Mouse (Mus musculus) liver, embryonic 12.5 days (tissue): ENCODE results near the gene Amd2. TPM values are rescaled to one million over a fixed set of nuclear protein-coding genes. Genes with fewer than 3 reads are reported as not detected.

Source experiments
- ATAC-seq: fragments of 200-750 bp; cut with Nextera tagmentation; 2 replicates; pipeline ENCODE4 v1.8.0; 2017; ENCODE audit warnings: moderate number of reproducible peaks, mild to moderate bottlenecking, moderate library complexity
- H3K27ac ChIP-seq: fragments of 300-500 bp; sonication (generic); 2 replicates; pipeline ENCODE4 v1.5.1; 2016; ENCODE audit warnings: mild to moderate bottlenecking
- H3K27me3 ChIP-seq: fragments of 300-500 bp; sonication (generic); replicated peaks from 2 replicates; pipeline ENCODE4 v1.6.1; 2016; ENCODE audit warnings: mild to moderate bottlenecking, moderate library complexity
- H3K36me3 ChIP-seq: fragments of 300-500 bp; sonication (generic); 2 replicates; pipeline ENCODE4 v1.6.1; 2016; ENCODE audit warnings: mild to moderate bottlenecking, moderate library complexity
- H3K4me1 ChIP-seq: fragments of 300-500 bp; sonication (generic); 2 replicates; pipeline ENCODE4 v1.6.1; 2016
- H3K4me2 ChIP-seq: fragments of 300-500 bp; sonication (generic); 2 replicates; pipeline ENCODE4 v1.6.1; 2016; ENCODE audit warnings: mild to moderate bottlenecking, moderate library complexity
- H3K4me3 ChIP-seq: fragments of 300-500 bp; sonication (generic); 2 replicates; pipeline ENCODE4 v1.5.1; 2016; ENCODE audit warnings: mild to moderate bottlenecking, moderate library complexity
- H3K9ac ChIP-seq: fragments of 300-500 bp; sonication (generic); 2 replicates; pipeline ENCODE4 v1.6.1; 2016; ENCODE audit warnings: mild to moderate bottlenecking, moderate library complexity
- H3K9me3 ChIP-seq: fragments of 300-500 bp; sonication (generic); replicated peaks from 2 replicates; pipeline ENCODE4 v1.6.1; 2016; ENCODE audit warnings: mild to moderate bottlenecking, moderate library complexity
- WGBS: fragments of 180-500 bp; shearing (Covaris S2); methylation state at CpG from one replicate; pipeline ENCODE4 v1.1.7; 2016; ENCODE audit not compliant: insufficient replicate concordance; 5-methylcytosine and 5-hydroxymethylcytosine counted together
- polyA plus RNA-seq: library from polyadenylated mRNA; unstranded; fragments of >200 nt; fragmentation: Nextera tagmentation; extraction: Ambion mirVana; gene quantifications from 2 replicates; pipeline ENCODE4 v1.2.1, GENCODE M21; 2016

Gene Amd2
- 4.5 and 6.4 TPM in 2 replicates for polyA plus RNA-seq

DNA sequence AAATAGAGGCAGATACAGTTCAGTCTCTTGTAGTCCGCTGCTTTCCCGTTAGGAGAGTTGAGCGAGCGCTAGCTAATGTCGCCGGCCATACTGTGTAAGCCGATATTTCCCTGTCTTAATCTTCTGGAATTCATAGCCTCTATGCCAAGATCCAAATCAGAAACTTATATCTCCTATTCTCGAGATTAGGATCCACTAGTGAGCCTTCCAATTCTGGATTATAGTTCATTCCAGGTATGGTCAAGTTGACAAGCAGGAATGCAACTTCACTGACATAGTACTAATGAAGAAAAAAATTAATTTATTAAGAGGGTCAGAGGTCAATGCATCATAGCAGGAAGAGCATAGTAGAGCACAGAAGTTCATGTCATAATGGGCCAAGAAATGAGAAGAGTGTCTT, at the start of gene Amd2:
Gene Amd2 (minus strand): TSS at position 101 of the 400 bp plus-strand sequence.
- Histone ChIP-seq H3K9ac (no peak within 1 kb of the TSS), H3K4me1 (no peaks in the 10 kb centered on the region), H3K4me3 (no peak within 1 kb of the TSS), H3K27ac (no peak within 1 kb of the TSS), H3K36me3 (no peaks in the 10 kb centered on the region), H3K9me3 (no peaks in the 10 kb centered on the region), H3K27me3 (no peaks in the 10 kb centered on the region), H3K4me2 (no peak within 1 kb of the TSS)
- 81% methylated on average over 8 of the region's 8 CpGs for WGBS
- ATAC-seq: no peak

DNA sequence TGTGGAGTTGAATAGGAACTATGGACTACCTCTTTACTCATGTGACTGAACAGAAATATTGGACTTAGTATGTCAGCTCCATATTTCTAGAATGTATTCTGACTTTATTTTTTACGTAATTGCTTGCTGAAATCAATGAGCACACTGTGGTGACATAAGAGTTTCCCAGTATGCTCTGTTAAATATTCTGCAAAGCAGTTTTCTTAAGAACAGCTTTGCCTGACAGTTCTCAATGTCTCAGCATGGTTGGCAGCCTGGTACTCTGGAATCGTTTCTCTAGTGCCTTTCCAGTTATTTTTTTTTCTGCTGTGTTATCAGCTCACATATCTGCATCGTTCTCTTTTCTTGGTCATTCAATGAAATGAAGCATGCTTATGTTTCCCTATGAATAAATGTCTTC, 49.6 kb upstream of the Amd2 start:
- 59% methylated on average over 3 of the region's 3 CpGs for WGBS
- Histone ChIP-seq H3K4me1 (no peaks in the 10 kb centered on the region), H3K27ac (no peak overlapping the region), H3K9me3 (no peaks in the 10 kb centered on the region), H3K4me3 (no peak overlapping the region), H3K36me3 (no peaks in the 10 kb centered on the region), H3K4me2 (no peak overlapping the region), H3K27me3 (no peaks in the 10 kb centered on the region), H3K9ac (no peak overlapping the region)
- no peak for ATAC-seq

DNA sequence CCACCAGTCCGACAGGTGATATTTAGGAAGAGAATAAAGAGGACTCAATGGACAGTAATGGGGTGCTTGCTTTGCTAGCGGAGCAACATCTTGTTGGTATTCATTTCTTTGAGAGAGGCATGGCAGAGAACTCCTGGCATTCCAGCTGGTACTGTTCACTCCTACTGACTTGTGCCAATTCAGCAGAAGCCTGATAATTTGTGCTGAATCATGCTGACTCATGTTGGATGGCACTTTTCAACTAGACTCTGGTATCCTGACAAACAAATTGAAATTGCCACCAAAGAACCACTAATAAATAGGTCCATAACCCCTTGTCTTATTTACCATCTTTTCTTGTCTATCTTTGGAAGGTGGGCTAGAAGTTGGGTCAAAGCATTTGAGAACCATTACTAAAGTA, 25.9 kb upstream of the Amd2 start:
- WGBS: 79% methylated on average over 2 of the region's 2 CpGs
- Histone ChIP-seq H3K9ac (no peak overlapping the region), H3K4me1 (no peaks in the 10 kb centered on the region), H3K27me3 (no peaks in the 10 kb centered on the region), H3K36me3 (no peaks in the 10 kb centered on the region), H3K9me3 (no peaks in the 10 kb centered on the region), H3K4me2 (no peak overlapping the region), H3K4me3 (no peak overlapping the region), H3K27ac (no peak overlapping the region)
- ATAC-seq: no peak

DNA sequence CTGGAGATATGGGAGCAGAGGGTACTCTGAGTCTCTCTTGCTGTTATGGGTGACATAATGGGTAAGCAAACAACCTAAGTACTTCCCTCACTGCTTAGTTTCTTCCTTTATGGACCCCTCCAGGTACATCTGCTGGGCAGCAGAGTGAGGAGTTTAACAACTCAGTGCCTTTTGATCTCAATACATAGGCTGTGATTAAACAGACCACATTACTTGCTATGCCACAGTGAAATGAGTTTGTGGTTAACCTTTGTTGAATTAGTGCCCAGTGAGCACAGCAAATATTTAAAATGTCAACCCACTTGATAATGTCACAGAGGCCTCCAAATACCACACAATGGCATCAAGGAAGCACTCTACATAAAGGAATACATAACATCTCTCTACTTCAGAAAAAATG, 2.6 kb upstream of the Amd2 start:
- Histone ChIP-seq H3K4me1 (no peaks in the 10 kb centered on the region), H3K9me3 (no peaks in the 10 kb centered on the region), H3K9ac (no peak overlapping the region), H3K4me3 (no peak overlapping the region), H3K36me3 (no peaks in the 10 kb centered on the region), H3K27ac (no peak overlapping the region), H3K4me2 (no peak overlapping the region), H3K27me3 (no peaks in the 10 kb centered on the region)
- ATAC-seq: no peak
